Mouse (Mus musculus): ENCODE results near the gene Scaf11. TPM values are rescaled to one million over a fixed set of nuclear protein-coding genes. Genes with fewer than 3 reads are reported as not detected.

Scaf11 gene
- polyA plus RNA-seq, 2 experiments: 19.4 to 37.1 TPM

DNA sequence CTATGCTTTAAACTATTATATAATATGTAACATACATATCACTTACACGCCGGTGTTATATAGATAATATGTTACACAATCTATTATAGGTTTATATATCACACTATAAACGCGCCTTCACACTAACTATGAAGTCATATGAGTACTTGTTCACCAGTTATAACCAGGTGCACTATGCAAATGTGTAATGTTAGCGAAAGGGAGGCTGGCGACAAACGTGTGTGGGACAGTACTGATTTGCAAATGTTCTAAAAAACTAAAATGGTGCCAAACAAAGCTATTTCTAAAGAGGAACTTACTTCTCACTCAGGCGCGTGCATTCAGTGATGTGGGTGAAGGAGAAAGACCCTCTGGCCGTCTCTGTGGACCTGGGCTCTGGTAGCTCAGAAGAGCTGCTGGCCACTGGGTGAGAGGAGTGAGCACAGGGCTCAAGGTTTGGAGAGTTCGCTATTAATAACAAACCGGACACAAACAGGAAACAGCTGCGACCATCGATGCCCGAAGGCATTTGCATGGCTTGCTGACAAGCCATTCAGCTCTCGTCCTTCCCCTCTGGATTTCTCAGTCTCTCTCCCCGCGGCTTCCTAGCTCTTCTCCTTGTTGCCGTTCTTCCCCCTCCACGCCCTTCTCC is 13.8 kb upstream of the Scaf11 start:
- no peak overlapping the region for H3K4me3 ChIP-seq (ENCODE audit: insufficient read depth in 1 of 2, low read depth in 2 of 2, low read length in 2 of 2)
- no peaks in the 10 kb centered on the region for H3K9me3 ChIP-seq (ENCODE audit: control insufficient read depth, low read length)
- H3K4me2 ChIP-seq (ENCODE audit: low read depth): peak overlapping the region; percentile 15
- H3K27me3 ChIP-seq (ENCODE audit: control insufficient read depth, insufficient read depth, low read length): no peaks in the 10 kb centered on the region
- no peaks in the 10 kb centered on the region for H3K4me1 ChIP-seq (replicated peaks; ENCODE audit: control insufficient read depth in 2 of 2, insufficient read depth in 2 of 2, low read length in 1 of 2)
- H3K9ac ChIP-seq (replicated peaks): no peak overlapping the region
- no peak overlapping the region for H3K27ac ChIP-seq
- WGBS (ENCODE audit: insufficient replicate concordance): 33% methylated on average over 20 of the region's 20 CpGs
- DNase-seq (ENCODE audit: low read depth in 3 of 3, low spot score in 3 of 3) (no peak), ATAC-seq (ENCODE audit: insufficient read depth) (no peak)
- no peaks in the 10 kb centered on the region for H3K36me3 ChIP-seq (replicated peaks; ENCODE audit: control insufficient read depth, insufficient read depth, low read depth)
- TF ChIP-seq EP300 (IDR thresholded peaks at IDR 0.05; ENCODE audit: low read depth) (no peak), CTCF (IDR thresholded peaks at IDR 0.05; ENCODE audit: low read depth) (no peak)

GRCm38 (mm10) chr15:96473920-96474319 is 13.3 kb upstream of the Scaf11 start:
- WGBS (ENCODE audit: insufficient replicate concordance): 78% methylated on average over 15 of the region's 15 CpGs
- Histone ChIP-seq H3K4me1 (replicated peaks; ENCODE audit: control insufficient read depth in 2 of 2, insufficient read depth in 2 of 2, low read length in 1 of 2) (no peaks in the 10 kb centered on the region), H3K27ac (no peak overlapping the region), H3K36me3 (replicated peaks; ENCODE audit: control insufficient read depth, insufficient read depth, low read depth) (no peaks in the 10 kb centered on the region), H3K4me3 (ENCODE audit: insufficient read depth in 1 of 2, low read depth in 2 of 2, low read length in 2 of 2) (no peak overlapping the region), H3K27me3 (ENCODE audit: control insufficient read depth, insufficient read depth, low read length) (no peaks in the 10 kb centered on the region), H3K9ac (replicated peaks) (no peak overlapping the region), H3K9me3 (ENCODE audit: control insufficient read depth, low read length) (no peaks in the 10 kb centered on the region), H3K4me2 (ENCODE audit: low read depth) (no peak overlapping the region)
- ATAC-seq (ENCODE audit: insufficient read depth) (no peak), DNase-seq (ENCODE audit: low read depth in 3 of 3, low spot score in 3 of 3) (no peak)
- TF ChIP-seq CTCF (IDR thresholded peaks at IDR 0.05; ENCODE audit: low read depth) (no peak), EP300 (IDR thresholded peaks at IDR 0.05; ENCODE audit: low read depth) (no peak)

DNA sequence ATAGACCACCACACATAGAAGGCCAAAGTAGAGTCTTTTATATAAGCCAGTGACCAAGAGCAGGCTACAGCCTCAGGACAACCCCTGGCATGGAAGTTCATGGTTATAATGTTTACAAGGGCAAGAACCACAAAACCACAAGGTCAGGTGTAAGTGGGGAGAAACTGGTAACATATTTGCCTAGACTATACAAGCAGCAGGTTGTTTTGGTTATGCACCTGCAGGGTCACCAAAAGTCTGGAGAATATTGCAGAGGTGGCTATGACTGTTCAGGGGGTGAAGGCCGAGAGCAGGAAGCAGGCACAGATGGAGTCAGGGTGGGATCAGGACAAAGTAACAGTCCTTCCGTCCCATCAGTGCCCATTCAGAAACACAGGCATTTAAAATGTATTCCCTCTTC is 7.7 kb upstream of the Scaf11 start:
- H3K36me3 ChIP-seq (replicated peaks; ENCODE audit: control insufficient read depth, insufficient read depth, low read depth): no peaks in the 10 kb centered on the region
- H3K27me3 ChIP-seq (ENCODE audit: control insufficient read depth, insufficient read depth, low read length): no peaks in the 10 kb centered on the region
- H3K9me3 ChIP-seq (ENCODE audit: control insufficient read depth, low read length): no peaks in the 10 kb centered on the region
- ATAC-seq (ENCODE audit: insufficient read depth) (no peak), DNase-seq (ENCODE audit: low read depth in 3 of 3, low spot score in 3 of 3) (no peak)
- H3K27ac ChIP-seq: no peak overlapping the region
- no peak overlapping the region for H3K4me3 ChIP-seq (ENCODE audit: insufficient read depth in 1 of 2, low read depth in 2 of 2, low read length in 2 of 2)
- peaks cover 0 to 2% of the 10 kb centered on the region in 2 experiments; a peak in 1 of 4 replicates for H3K4me1 ChIP-seq (replicated peaks; ENCODE audit: control insufficient read depth in 2 of 2, insufficient read depth in 2 of 2, low read length in 1 of 2)
- H3K9ac ChIP-seq (replicated peaks): no peak overlapping the region
- WGBS (ENCODE audit: insufficient replicate concordance): 60% methylated on average over 2 of the region's 2 CpGs
- no peak overlapping the region for H3K4me2 ChIP-seq (ENCODE audit: low read depth)
- TF ChIP-seq EP300 (IDR thresholded peaks at IDR 0.05; ENCODE audit: low read depth) (no peak), CTCF (IDR thresholded peaks at IDR 0.05; ENCODE audit: low read depth) (no peak)

DNA sequence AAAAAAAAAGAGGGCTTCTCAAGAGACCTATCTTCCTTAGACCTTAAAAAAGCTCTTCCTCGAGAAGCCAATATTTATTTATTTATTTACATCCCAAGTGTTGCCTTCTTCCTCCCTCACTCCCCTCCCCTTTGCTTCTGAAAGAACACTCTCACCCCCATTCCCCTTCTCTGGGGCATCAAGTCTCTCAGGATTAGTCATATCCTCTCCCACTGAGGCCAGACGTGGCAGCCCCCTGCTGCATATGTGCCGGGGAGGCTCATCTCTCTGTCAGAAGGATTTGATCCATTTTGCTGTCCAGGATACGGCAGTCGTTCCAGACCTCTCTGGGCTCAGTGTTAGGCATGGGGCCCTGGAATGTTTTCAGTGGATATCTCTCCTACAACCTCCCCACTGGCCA is 7.2 kb upstream of the Scaf11 start:
- Histone ChIP-seq H3K27me3 (ENCODE audit: control insufficient read depth, insufficient read depth, low read length) (no peaks in the 10 kb centered on the region), H3K4me2 (ENCODE audit: low read depth) (no peak overlapping the region), H3K36me3 (replicated peaks; ENCODE audit: control insufficient read depth, insufficient read depth, low read depth) (no peaks in the 10 kb centered on the region), H3K27ac (no peak overlapping the region), H3K4me1 (replicated peaks; ENCODE audit: control insufficient read depth in 2 of 2, insufficient read depth in 2 of 2, low read length in 1 of 2) (peaks cover under 1 to 3% of the 10 kb centered on the region in 2 experiments; a peak in 3 of 4 replicates), H3K9ac (replicated peaks) (no peak overlapping the region), H3K4me3 (ENCODE audit: insufficient read depth in 1 of 2, low read depth in 2 of 2, low read length in 2 of 2) (no peak overlapping the region), H3K9me3 (ENCODE audit: control insufficient read depth, low read length) (no peaks in the 10 kb centered on the region)
- 65% methylated on average over 5 of the region's 5 CpGs for WGBS (ENCODE audit: insufficient replicate concordance)
- TF ChIP-seq CTCF (IDR thresholded peaks at IDR 0.05; ENCODE audit: low read depth) (no peak), EP300 (IDR thresholded peaks at IDR 0.05; ENCODE audit: low read depth) (no peak)
- ATAC-seq (ENCODE audit: insufficient read depth): no peak
- DNase-seq (ENCODE audit: low read depth in 3 of 3, low spot score in 3 of 3): no peak

GRCm38 (mm10) chr15:96466362-96466903 is 5.8 kb upstream of the Scaf11 start:
- DNase-seq (ENCODE audit: low read depth in 3 of 3, low spot score in 3 of 3) (no peak), ATAC-seq (ENCODE audit: insufficient read depth) (no peak)
- WGBS (ENCODE audit: insufficient replicate concordance): 62% methylated on average over 13 of the region's 13 CpGs
- Histone ChIP-seq H3K27me3 (ENCODE audit: control insufficient read depth, insufficient read depth, low read length) (no peaks in the 10 kb centered on the region), H3K4me1 (replicated peaks; ENCODE audit: control insufficient read depth in 2 of 2, insufficient read depth in 2 of 2, low read length in 1 of 2) (peaks cover 10 to 15% of the 10 kb centered on the region in 2 experiments), H3K27ac (no peak overlapping the region), H3K4me3 (ENCODE audit: insufficient read depth in 1 of 2, low read depth in 2 of 2, low read length in 2 of 2) (no peak overlapping the region), H3K4me2 (ENCODE audit: low read depth) (no peak overlapping the region), H3K9ac (replicated peaks) (no peak overlapping the region), H3K9me3 (ENCODE audit: control insufficient read depth, low read length) (no peaks in the 10 kb centered on the region), H3K36me3 (replicated peaks; ENCODE audit: control insufficient read depth, insufficient read depth, low read depth) (no peaks in the 10 kb centered on the region)
- TF ChIP-seq CTCF (IDR thresholded peaks at IDR 0.05; ENCODE audit: low read depth): no peak

Measured in liver, embryonic 14.5 days (tissue).